Mouse (Mus musculus) kidney, postnatal 4 days (tissue): ENCODE measurements around the gene E4f1.

Source experiments
- DNase-seq, 2 experiments: peaks; one replicate each; pipeline ENCODE4 v3.0.0; 2021; ENCODE audit warnings: mixed read lengths in 2 of 2

The E4f1 gene

GRCm38 (mm10) chr17:24469910-24470602, at the start of gene E4f1, which contains the start of gene Pgp:
Gene E4f1, minus strand, starts transcription at chr17:24470313.
Gene Pgp, plus strand, starts transcription at chr17:24470392.
- peak; percentile 98 to 99 for DNase-seq

GRCm38 (mm10) chr17:24514270-24515257, 44.5 kb upstream of the E4f1 start:
- DNase-seq, result peak in 1 of 2 experiments; percentile 28

DNA sequence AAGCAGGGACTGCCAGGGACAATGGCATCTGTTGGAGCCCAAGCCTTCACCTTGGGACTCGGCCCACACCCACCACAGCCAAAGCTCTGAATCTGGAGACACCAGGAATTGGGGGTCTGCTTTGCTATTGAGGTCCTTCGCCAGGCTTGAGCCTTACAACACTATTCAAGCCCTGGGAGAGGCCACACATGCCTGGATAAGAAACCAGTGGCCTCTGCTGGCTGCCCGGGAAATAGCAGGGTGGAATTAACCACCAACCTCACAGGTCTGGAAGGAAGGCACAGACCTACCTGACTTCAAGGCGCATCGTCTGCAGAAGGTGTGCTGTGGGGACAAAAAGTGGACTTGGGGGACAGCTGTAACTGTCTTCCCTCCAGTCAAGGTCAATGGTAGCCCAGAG, 43.5 kb upstream of the E4f1 start:
- peak; percentile 78 to 82 for DNase-seq

- DNase-seq, result no peak
Measured at GRCm38 (mm10) chr17:24507806-24508460, 37.8 kb upstream of the E4f1 start.

GRCm38 (mm10) chr17:24507129-24507664, 37.1 kb upstream of the E4f1 start:
- peak in 1 of 2 experiments; percentile 59 for DNase-seq

DNA sequence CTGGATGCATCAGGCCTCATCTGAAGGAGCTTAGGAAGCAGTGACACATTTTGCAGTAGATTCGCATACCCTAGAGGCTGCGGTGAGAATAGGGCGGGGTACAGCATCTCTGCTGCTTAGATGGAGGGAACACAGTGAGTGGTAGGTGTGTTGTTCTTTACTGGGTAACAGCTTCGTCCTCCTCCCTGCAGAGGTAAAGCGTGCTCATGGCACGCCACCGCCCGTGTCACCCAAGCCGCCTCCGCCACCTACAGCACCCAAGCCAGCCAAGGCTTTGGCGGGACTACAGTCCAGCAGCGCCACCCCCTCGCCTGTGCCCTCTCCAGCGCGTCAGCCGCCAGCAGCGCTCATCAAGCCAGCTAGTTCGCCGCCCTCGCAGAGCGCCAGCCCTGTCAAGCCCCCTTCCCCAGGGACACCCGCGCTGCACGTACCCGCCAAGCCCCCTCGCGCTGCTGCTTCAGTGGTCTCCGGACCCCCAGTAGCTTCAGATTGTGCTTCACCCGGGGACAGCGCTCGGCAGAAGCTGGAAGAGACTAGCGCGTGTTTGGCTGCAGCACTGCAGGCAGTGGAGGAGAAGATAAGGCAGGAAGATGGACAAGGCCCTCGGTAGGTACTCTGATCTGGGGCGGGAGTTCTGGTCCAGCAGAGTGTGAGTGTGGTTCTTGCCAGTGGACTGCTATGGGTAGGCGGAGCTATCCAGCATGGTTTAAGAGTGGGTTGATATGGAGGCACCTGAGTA, 36.4 kb upstream of the E4f1 start:
- peak in 1 of 2 experiments; percentile 48 for DNase-seq

DNA sequence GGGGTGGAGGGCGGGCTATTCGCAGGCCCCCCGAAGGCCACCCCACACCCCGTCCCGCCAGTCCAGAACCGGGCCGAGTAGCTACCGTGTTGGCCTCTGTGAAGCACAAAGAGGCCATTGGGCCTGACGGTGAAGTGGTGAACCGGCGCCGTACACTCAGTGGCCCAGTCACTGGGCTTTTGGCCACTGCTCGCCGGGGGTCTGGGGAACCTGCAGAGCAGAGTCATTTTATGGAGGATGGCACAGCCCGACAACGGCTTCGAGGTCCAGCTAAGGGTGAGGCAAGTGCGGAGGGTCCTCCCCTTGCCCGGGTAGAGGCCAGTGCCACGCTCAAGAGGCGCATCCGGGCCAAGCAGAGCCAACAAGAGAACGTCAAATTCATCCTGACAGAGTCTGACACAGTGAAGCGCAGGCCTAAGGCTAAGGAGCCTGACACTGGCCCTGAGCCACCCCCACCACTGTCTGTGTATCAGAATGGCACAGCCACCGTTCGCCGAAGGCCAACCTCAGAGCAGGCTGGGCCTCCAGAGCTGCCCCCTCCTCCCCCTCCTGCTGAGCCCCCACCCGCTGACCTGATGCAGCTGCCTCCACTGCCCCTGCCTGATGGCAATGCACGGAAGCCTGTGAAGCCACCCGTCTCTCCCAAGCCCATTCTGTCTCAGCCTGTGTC, 35.3 kb upstream of the E4f1 start:
- no peak for DNase-seq

DNA sequence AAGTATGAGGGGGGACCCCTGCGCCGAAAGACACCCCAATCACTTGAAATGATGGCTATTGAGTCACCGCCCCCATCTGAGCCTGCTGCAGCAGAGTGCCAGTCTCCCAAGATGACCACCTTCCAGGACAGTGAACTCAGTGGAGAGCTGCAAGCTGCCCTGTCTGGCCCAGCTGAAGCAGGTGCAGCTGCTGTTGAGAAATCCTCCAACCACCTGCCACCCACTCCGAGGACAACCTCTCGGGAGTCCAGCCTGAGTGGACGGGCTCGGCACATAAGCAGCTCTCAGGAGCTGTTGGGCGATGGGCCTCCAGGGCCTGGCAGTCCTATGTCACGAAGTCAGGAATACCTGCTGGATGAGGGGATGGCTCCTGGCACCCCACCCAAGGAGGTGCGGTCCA, 34.0 kb upstream of the E4f1 start:
- DNase-seq, result no peak

GRCm38 (mm10) chr17:24502208-24502607, 32.1 kb upstream of the E4f1 start:
- peak in 1 of 2 experiments; percentile 35 for DNase-seq

DNA sequence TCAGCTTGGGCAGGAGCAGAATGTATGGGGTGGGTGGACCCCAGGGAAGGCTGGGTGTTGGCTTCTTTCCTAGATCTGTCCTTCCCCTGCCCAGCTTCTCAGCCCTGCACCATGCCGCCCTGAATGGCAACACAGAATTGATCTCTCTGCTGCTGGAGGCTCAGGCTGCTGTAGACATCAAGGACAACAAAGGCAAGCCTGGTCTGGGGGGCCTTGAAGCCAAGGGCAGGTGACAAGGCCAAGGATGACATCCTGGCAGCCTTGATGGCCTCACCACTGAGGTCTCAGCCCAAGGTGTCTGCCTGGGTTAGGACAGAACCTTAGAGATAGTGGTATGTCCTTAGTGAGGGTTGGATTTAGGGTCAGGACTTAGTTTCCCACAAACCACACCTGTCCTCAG, 25.9 kb upstream of the E4f1 start:
- no peak for DNase-seq

GRCm38 (mm10) chr17:24495443-24495842, 25.3 kb upstream of the E4f1 start:
- DNase-seq, result no peak

GRCm38 (mm10) chr17:24494627-24495335, 24.7 kb upstream of the E4f1 start:
- peak; percentile 69 to 75 for DNase-seq

- DNase-seq, result peak in 1 of 2 experiments; percentile 51
Measured at GRCm38 (mm10) chr17:24490399-24490798, 20.3 kb upstream of the E4f1 start.

DNA sequence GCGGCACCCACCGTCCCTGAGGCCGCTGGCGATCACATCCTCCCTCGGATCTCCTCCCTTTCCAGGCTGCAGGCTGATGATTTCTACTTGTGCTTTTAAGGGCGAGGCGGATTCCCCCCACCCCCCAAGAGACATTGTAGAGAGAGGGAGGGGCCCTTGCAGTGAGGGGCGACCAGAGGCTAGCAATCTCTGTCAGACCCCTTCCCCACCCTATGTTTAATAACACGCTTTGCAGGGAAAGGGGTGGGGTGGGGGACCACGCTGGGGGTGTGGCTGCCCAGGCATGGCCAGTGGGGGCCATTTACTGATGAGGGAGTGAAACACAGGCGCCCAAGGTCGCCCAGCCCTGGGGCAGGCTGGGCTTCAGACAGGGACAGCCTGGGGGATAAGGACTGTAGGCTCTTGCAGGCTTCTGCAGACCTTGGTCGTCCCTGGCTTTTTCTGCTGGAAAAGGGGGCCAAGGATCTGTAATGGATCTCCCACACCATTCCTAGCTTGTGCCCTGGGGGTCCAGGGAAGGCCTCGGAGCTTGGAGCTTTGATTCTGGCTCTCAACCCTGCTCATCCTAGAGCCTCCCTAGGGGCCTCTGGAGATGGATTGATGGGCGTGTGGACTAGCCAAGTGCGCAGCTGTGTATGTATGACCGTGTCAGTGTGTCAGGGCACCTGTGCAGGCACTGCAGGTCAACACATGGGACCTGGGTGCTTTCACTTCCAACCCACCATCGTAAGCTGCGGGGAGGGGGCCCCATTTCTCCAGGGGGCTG, 19.3 kb upstream of the E4f1 start:
- no peak for DNase-seq

- peak; percentile 58 to 72 for DNase-seq
Measured at GRCm38 (mm10) chr17:24488662-24489264, 18.6 kb upstream of the E4f1 start.

- DNase-seq, result peak; percentile 52 to 70
Measured at GRCm38 (mm10) chr17:24488186-24488661, 18.1 kb upstream of the E4f1 start, which contains the start of gene Caskin1. Gene Caskin1, plus strand, starts transcription at chr17:24488601.

- DNase-seq, result peak; percentile 47 to 57
Measured at GRCm38 (mm10) chr17:24485090-24485860, 15.2 kb upstream of the E4f1 start.

- no peak for DNase-seq
Measured at GRCm38 (mm10) chr17:24483495-24483894, 13.4 kb upstream of the E4f1 start.
